In genomic region chr10:85003190-85004026, GRCm38 (mm10) we compare ENCODE assay signal across 15 mouse cellular contexts.
DNase-seq lines count a peak whose midpoint lies in the region; ATAC-seq and TF ChIP-seq lines count a peak whose summit lies in the region.
"Had no signal": no experiment of that assay in that cellular context is flagged by ENCODE, and none has a peak within 500 bp of the region (broad histone marks: within the 10 kb centered on the region; RNA-seq: fewer than 3 reads in every experiment).

No protein-coding gene starts in this region.

- DNase-seq in embryonic facial prominence, embryonic 14.5 days (ENCODE audit: low spot score), result peak; percentile 52
- no peak for DNase-seq in embryonic facial prominence, embryonic 10.5 days (ENCODE audit: low spot score)
- peak in 1 of 2 experiments; percentile 30 for DNase-seq in spleen, adult 2 months (ENCODE audit: low read depth in 1 of 2, low spot score in 2 of 2)
- no peak for DNase-seq in spleen, adult 18-20 months
- no peak for DNase-seq in liver, postnatal 0 days
- DNase-seq in retina, postnatal 1 day, result no peak
- DNase-seq: adrenal gland, postnatal 36 days; cerebellum, adult 8-10 months had no signal

- no peaks in the 10 kb centered on the region for H3K27me3 ChIP-seq in embryonic facial prominence, embryonic 14.5 days (replicated peaks; ENCODE audit: control insufficient read depth, insufficient read depth, low read length)
- 0 out of 2 replicates have a peak, but pooled peaks cover 3% of the 10 kb centered on the region for H3K27me3 ChIP-seq in embryonic facial prominence, embryonic 10.5 days (replicated peaks; ENCODE audit: low read depth, poor library complexity, severe bottlenecking)
- no peaks in the 10 kb centered on the region for H3K27me3 ChIP-seq in spleen, adult 2 months (ENCODE audit: control insufficient read depth, insufficient read depth, low read length)
- no peaks in the 10 kb centered on the region for H3K27me3 ChIP-seq in liver, postnatal 0 days (ENCODE audit: insufficient read depth, low read length)
- no peaks in the 10 kb centered on the region for H3K27me3 ChIP-seq in forebrain, embryonic 15.5 days
- H3K27me3 ChIP-seq: embryonic facial prominence, embryonic 13.5 days; limb, embryonic 13.5 days had no signal

- no peak overlapping the region for H3K27ac ChIP-seq in embryonic facial prominence, embryonic 14.5 days (replicated peaks; ENCODE audit: low read depth, low read length)
- no peak overlapping the region for H3K27ac ChIP-seq in embryonic facial prominence, embryonic 10.5 days (replicated peaks)
- H3K27ac ChIP-seq in spleen, adult 2 months (ENCODE audit: insufficient read depth, low read length), result peak overlapping the region; percentile 47; the same call in 1 of the 2 replicates
- H3K27ac ChIP-seq in liver, postnatal 0 days (ENCODE audit: low read depth), result no peak overlapping the region
- no peak overlapping the region for H3K27ac ChIP-seq in forebrain, embryonic 15.5 days (replicated peaks)
- H3K27ac ChIP-seq: embryonic facial prominence, embryonic 13.5 days; limb, embryonic 13.5 days; liver, embryonic 14.5 days had no signal

- no peak overlapping the region for H3K4me3 ChIP-seq in embryonic facial prominence, embryonic 14.5 days (ENCODE audit: low read depth, low read length)
- H3K4me3 ChIP-seq in embryonic facial prominence, embryonic 10.5 days, result no peak overlapping the region
- no peak overlapping the region for H3K4me3 ChIP-seq in spleen, adult 2 months (ENCODE audit: extremely low read depth, insufficient read depth, insufficient read length)
- H3K4me3 ChIP-seq in liver, postnatal 0 days (ENCODE audit: low read depth, low read length), result no peak overlapping the region
- H3K4me3 ChIP-seq in forebrain, embryonic 15.5 days, result no peak overlapping the region
- H3K4me3 ChIP-seq: embryonic facial prominence, embryonic 13.5 days; limb, embryonic 13.5 days had no signal

- no peak for TF ChIP-seq POLR2A in spleen, adult 2 months (IDR thresholded peaks at IDR 0.05; ENCODE audit: low read depth, low read length)

- no peak overlapping the region for H3K9ac ChIP-seq in embryonic facial prominence, embryonic 14.5 days (ENCODE audit: low read depth, low read length)
- no peak overlapping the region for H3K9ac ChIP-seq in liver, postnatal 0 days (replicated peaks)
- H3K9ac ChIP-seq in forebrain, embryonic 15.5 days (replicated peaks), result no peak overlapping the region
- H3K9ac ChIP-seq: embryonic facial prominence, embryonic 13.5 days; limb, embryonic 13.5 days; liver, embryonic 14.5 days had no signal

- H3K4me2 ChIP-seq in embryonic facial prominence, embryonic 14.5 days (ENCODE audit: low read depth, low read length), result no peak overlapping the region
- H3K4me2 ChIP-seq in liver, postnatal 0 days (ENCODE audit: low read depth, low read length), result no peak overlapping the region
- H3K4me2 ChIP-seq in forebrain, embryonic 15.5 days (replicated peaks), result no peak overlapping the region
- H3K4me2 ChIP-seq: embryonic facial prominence, embryonic 13.5 days; limb, embryonic 13.5 days had no signal

- H3K36me3 ChIP-seq in embryonic facial prominence, embryonic 14.5 days (ENCODE audit: control insufficient read depth, insufficient read depth, low read length), result peaks cover 19% of the 10 kb centered on the region; the same call in 1 of the 2 replicates
- H3K36me3 ChIP-seq in embryonic facial prominence, embryonic 10.5 days (replicated peaks), result peaks cover 20% of the 10 kb centered on the region
- 0 out of 2 replicates have a peak, but pooled peaks cover 5% of the 10 kb centered on the region for H3K36me3 ChIP-seq in spleen, adult 2 months (ENCODE audit: control insufficient read depth, insufficient read depth, low read length)
- H3K36me3 ChIP-seq in liver, postnatal 0 days (replicated peaks; ENCODE audit: insufficient read depth, low read length), result peaks cover 3% of the 10 kb centered on the region; the same call in 1 of the 2 replicates
- H3K36me3 ChIP-seq in forebrain, embryonic 15.5 days, result 0 out of 2 replicates have a peak, but pooled peaks cover 5% of the 10 kb centered on the region

- no peak for ATAC-seq in embryonic facial prominence, embryonic 14.5 days (ENCODE audit: low read depth)
- ATAC-seq in megakaryocyte, adult 5-6 weeks (ENCODE audit: poor library complexity, severe bottlenecking), result peak; percentile 77
- no peak for ATAC-seq in liver, postnatal 0 days
- no peak for ATAC-seq in forebrain, embryonic 15.5 days (replicated peaks)
- ATAC-seq: hindbrain, embryonic 16.5 days; intestine, embryonic 16.5 days had no signal

- no peak for TF ChIP-seq CTCF in spleen, adult 2 months (IDR thresholded peaks at IDR 0.05; ENCODE audit: extremely low read depth, insufficient read depth, insufficient read length, insufficient replicate concordance)
- TF ChIP-seq CTCF in liver, postnatal 0 days (IDR thresholded peaks at IDR 0.05; ENCODE audit: low read depth), result no peak

- WGBS in embryonic facial prominence, embryonic 14.5 days, result 84% methylated on average over 7 of the region's 7 CpGs
- 92% methylated on average over 7 of the region's 7 CpGs for WGBS in embryonic facial prominence, embryonic 10.5 days
- 56% methylated on average over 7 of the region's 7 CpGs for WGBS in spleen, adult 2 months
- 74% methylated on average over 7 of the region's 7 CpGs for WGBS in liver, postnatal 0 days (ENCODE audit: insufficient replicate concordance)
- 94% methylated on average over 7 of the region's 7 CpGs for WGBS in forebrain, embryonic 15.5 days

- H3K4me1 ChIP-seq in embryonic facial prominence, embryonic 14.5 days (ENCODE audit: control insufficient read depth, insufficient read depth, low read length), result no peaks in the 10 kb centered on the region
- H3K4me1 ChIP-seq in embryonic facial prominence, embryonic 10.5 days, result peaks cover 9% of the 10 kb centered on the region; the same call in 1 of the 2 replicates
- H3K4me1 ChIP-seq in spleen, adult 2 months (ENCODE audit: control insufficient read depth, insufficient read depth, insufficient read length), result peaks cover 16% of the 10 kb centered on the region; the same call in 1 of the 2 replicates
- no peaks in the 10 kb centered on the region; the same call in 1 of the 2 replicates for H3K4me1 ChIP-seq in liver, postnatal 0 days (ENCODE audit: insufficient read depth)
- peaks cover 7% of the 10 kb centered on the region for H3K4me1 ChIP-seq in forebrain, embryonic 15.5 days
- H3K4me1 ChIP-seq: embryonic facial prominence, embryonic 13.5 days had no signal

- TF ChIP-seq EP300 in liver, postnatal 0 days (IDR thresholded peaks at IDR 0.05; ENCODE audit: low read depth), result no peak

- H3K9me3 ChIP-seq in embryonic facial prominence, embryonic 14.5 days (ENCODE audit: control insufficient read depth, low read length), result no peaks in the 10 kb centered on the region
- no peaks in the 10 kb centered on the region for H3K9me3 ChIP-seq in embryonic facial prominence, embryonic 10.5 days
- H3K9me3 ChIP-seq in liver, postnatal 0 days (ENCODE audit: low read length), result no peaks in the 10 kb centered on the region
- no peaks in the 10 kb centered on the region for H3K9me3 ChIP-seq in forebrain, embryonic 15.5 days
- H3K9me3 ChIP-seq: embryonic facial prominence, embryonic 13.5 days; limb, embryonic 13.5 days had no signal
